Mouse (Mus musculus): Measurements from ENCODE around the gene Shld1.

GRCm38 (mm10) chr2:132695358-132696093, 8.8 kb downstream of the Shld1 start:
- TF ChIP-seq CTCF (IDR thresholded peaks at IDR 0.05; ENCODE audit: low read depth, low read length) = no peak
- TF ChIP-seq POLR2A (IDR thresholded peaks at IDR 0.05; ENCODE audit: insufficient read depth, low read length) = no peak

Data from ES-Bruce4 (cell line).